Comparison of ENCODE assay signal across 32 mouse cellular contexts in the genomic region with DNA sequence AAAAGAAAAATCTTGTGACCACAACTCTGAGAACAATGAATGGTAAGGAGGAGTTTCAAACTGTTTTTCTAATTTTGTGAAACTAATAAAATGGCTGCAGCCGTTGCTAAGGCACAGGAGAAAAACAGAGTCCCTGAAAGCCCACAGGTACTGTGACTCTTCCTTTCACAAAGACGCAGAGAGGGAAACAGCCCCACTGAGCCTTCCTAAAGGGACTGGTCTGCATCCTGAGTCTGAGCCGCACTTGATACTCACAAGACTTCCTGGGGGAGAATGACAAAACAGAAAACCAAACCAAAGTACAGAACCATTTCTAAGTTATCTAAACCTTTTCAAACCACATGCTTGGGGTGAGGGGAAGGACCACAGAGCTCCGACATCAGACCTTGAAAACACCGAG.
A peak's percentile ranks its signal among the peaks of the same experiment; 100 is the strongest.
DNase-seq lines count a peak whose midpoint lies in the region; ATAC-seq and TF ChIP-seq lines count a peak whose summit lies in the region.
"Had no signal": no experiment of that assay in that cellular context is flagged by ENCODE, and none has a peak within 500 bp of the region (broad histone marks: within the 10 kb centered on the region; RNA-seq: fewer than 3 reads in every experiment).

No protein-coding gene starts in this region.

- peak overlapping the region; percentile 18; the same call in 1 of the 2 replicates for H3K27ac ChIP-seq in hindbrain, embryonic 10.5 days
- H3K27ac ChIP-seq in hindbrain, embryonic 12.5 days: no peak overlapping the region
- H3K27ac ChIP-seq in limb, embryonic 14.5 days (replicated peaks; ENCODE audit: low read depth, low read length): no peak overlapping the region
- H3K27ac ChIP-seq in embryonic facial prominence, embryonic 10.5 days (replicated peaks): no peak overlapping the region
- H3K27ac ChIP-seq: embryonic facial prominence, embryonic 12.5 days; embryonic facial prominence, embryonic 15.5 days; gastrocnemius, adult 2 months; heart, adult 2 months; heart, embryonic 10.5 days; heart, embryonic 13.5 days; hindbrain, embryonic 14.5 days; hindbrain, postnatal 0 days had no signal

- H3K4me3 ChIP-seq in hindbrain, embryonic 10.5 days: no peak overlapping the region
- no peak overlapping the region for H3K4me3 ChIP-seq in hindbrain, embryonic 12.5 days
- H3K4me3 ChIP-seq in limb, embryonic 14.5 days (replicated peaks; ENCODE audit: low read length): no peak overlapping the region
- no peak overlapping the region for H3K4me3 ChIP-seq in embryonic facial prominence, embryonic 10.5 days
- H3K4me3 ChIP-seq: embryonic facial prominence, embryonic 12.5 days; embryonic facial prominence, embryonic 15.5 days; gastrocnemius, adult 2 months; heart, adult 2 months; heart, embryonic 10.5 days; heart, embryonic 13.5 days had no signal

- TF ChIP-seq POLR2A in limb, embryonic 14.5 days (IDR thresholded peaks at IDR 0.05; ENCODE audit: borderline replicate concordance, extremely low read depth, insufficient read depth, insufficient read length): no peak

- peak; percentile 5 for DNase-seq in hindbrain, embryonic 10.5 days (ENCODE audit: low spot score)
- no peak for DNase-seq in limb, embryonic 14.5 days (ENCODE audit: low spot score)
- DNase-seq in right cerebral cortex, postnatal 14 days: no peak
- DNase-seq in spleen, postnatal 36 days (ENCODE audit: low spot score in 2 of 2): no peak
- DNase-seq in embryonic facial prominence, embryonic 10.5 days (ENCODE audit: low spot score): no peak
- DNase-seq: adrenal gland, postnatal 10 days; adrenal gland, postnatal 36 days; B cell, adult 2 months; cerebellum, adult 18-20 months; cerebellum, adult 9-10 months; cerebellum, postnatal 14 days; forebrain, postnatal 0 days; gastrocnemius, adult 2 months; gastrocnemius, postnatal 14 days; heart, adult 2 months; heart, postnatal 14 days; heart, postnatal 4 days had no signal

- peaks cover 53% of the 10 kb centered on the region for H3K4me1 ChIP-seq in hindbrain, embryonic 10.5 days (replicated peaks)
- peaks cover 24% of the 10 kb centered on the region for H3K4me1 ChIP-seq in hindbrain, embryonic 12.5 days
- peaks cover 12% of the 10 kb centered on the region for H3K4me1 ChIP-seq in limb, embryonic 14.5 days (ENCODE audit: control insufficient read depth, insufficient read depth, low read length)
- H3K4me1 ChIP-seq in embryonic facial prominence, embryonic 10.5 days: peaks cover 52% of the 10 kb centered on the region
- H3K4me1 ChIP-seq: heart, embryonic 10.5 days; heart, embryonic 13.5 days had no signal

- no peak for ATAC-seq in hindbrain, embryonic 12.5 days (ENCODE audit: low FRiP score)
- ATAC-seq in common myeloid progenitor, adult 5-6 weeks (replicated peaks; ENCODE audit: low read depth, poor library complexity, severe bottlenecking): peak; percentile 64
- 0 out of 2 replicates have a peak, but pooled peaks have one; percentile 26 for ATAC-seq in limb, embryonic 14.5 days (ENCODE audit: low FRiP score, low read depth)
- ATAC-seq in megakaryocyte progenitor cell, adult 5-6 weeks (replicated peaks; ENCODE audit: poor library complexity): peak; percentile 48
- ATAC-seq: activated CD4-positive, CD25-positive, alpha-beta regulatory T cell, adult 4 months; forebrain, embryonic 14.5 days; forebrain, postnatal 0 days; hindbrain, postnatal 0 days; intestine, postnatal 0 days; Patski had no signal

- 38% methylated on average over 5 of the region's 5 CpGs for WGBS in hindbrain, embryonic 10.5 days
- WGBS in hindbrain, embryonic 12.5 days: 41% methylated on average over 5 of the region's 5 CpGs
- WGBS in limb, embryonic 14.5 days: 53% methylated on average over 5 of the region's 5 CpGs
- 38% methylated on average over 5 of the region's 5 CpGs for WGBS in embryonic facial prominence, embryonic 10.5 days

- no peaks in the 10 kb centered on the region for H3K27me3 ChIP-seq in hindbrain, embryonic 10.5 days (ENCODE audit: insufficient read depth, poor library complexity, severe bottlenecking)
- no peaks in the 10 kb centered on the region for H3K27me3 ChIP-seq in hindbrain, embryonic 12.5 days
- no peaks in the 10 kb centered on the region for H3K27me3 ChIP-seq in limb, embryonic 14.5 days (ENCODE audit: control insufficient read depth, insufficient read depth, low read length)
- H3K27me3 ChIP-seq in embryonic facial prominence, embryonic 10.5 days (replicated peaks; ENCODE audit: low read depth, poor library complexity, severe bottlenecking): no peaks in the 10 kb centered on the region
- H3K27me3 ChIP-seq: CH12.LX; embryonic facial prominence, embryonic 12.5 days; embryonic facial prominence, embryonic 15.5 days; heart, embryonic 13.5 days; Patski had no signal

- no peak overlapping the region for H3K9ac ChIP-seq in hindbrain, embryonic 12.5 days
- H3K9ac ChIP-seq in limb, embryonic 14.5 days (ENCODE audit: low read depth, low read length, severe bottlenecking): no peak overlapping the region
- H3K9ac ChIP-seq: embryonic facial prominence, embryonic 12.5 days; embryonic facial prominence, embryonic 15.5 days; forebrain, postnatal 0 days; heart, embryonic 13.5 days; hindbrain, embryonic 14.5 days had no signal

- no peak overlapping the region for H3K4me2 ChIP-seq in hindbrain, embryonic 12.5 days (replicated peaks)
- no peak overlapping the region for H3K4me2 ChIP-seq in limb, embryonic 14.5 days (replicated peaks; ENCODE audit: low read depth, low read length, severe bottlenecking)
- H3K4me2 ChIP-seq: embryonic facial prominence, embryonic 12.5 days; embryonic facial prominence, embryonic 15.5 days; heart, embryonic 13.5 days; hindbrain, embryonic 14.5 days had no signal

- peaks cover 7% of the 10 kb centered on the region; the same call in 1 of the 2 replicates for H3K36me3 ChIP-seq in hindbrain, embryonic 10.5 days
- no peaks in the 10 kb centered on the region for H3K36me3 ChIP-seq in hindbrain, embryonic 12.5 days
- H3K36me3 ChIP-seq in limb, embryonic 14.5 days (ENCODE audit: control insufficient read depth, insufficient read depth, low read length): peaks cover 3% of the 10 kb centered on the region; the same call in 1 of the 2 replicates
- H3K36me3 ChIP-seq in embryonic facial prominence, embryonic 10.5 days (replicated peaks): peaks cover 25% of the 10 kb centered on the region
- H3K36me3 ChIP-seq: G1E had no signal

- no peaks in the 10 kb centered on the region for H3K9me3 ChIP-seq in hindbrain, embryonic 10.5 days
- H3K9me3 ChIP-seq in hindbrain, embryonic 12.5 days (replicated peaks): no peaks in the 10 kb centered on the region
- H3K9me3 ChIP-seq in limb, embryonic 14.5 days (ENCODE audit: control insufficient read depth, low read length): no peaks in the 10 kb centered on the region
- no peaks in the 10 kb centered on the region for H3K9me3 ChIP-seq in embryonic facial prominence, embryonic 10.5 days
- H3K9me3 ChIP-seq: embryonic facial prominence, embryonic 12.5 days; embryonic facial prominence, embryonic 15.5 days; heart, embryonic 10.5 days; heart, embryonic 13.5 days had no signal
